Comparison of ENCODE assay signal across 20 mouse cellular contexts in genomic region chr1:77695228-77696018, GRCm38 (mm10).
DNase-seq lines count a peak whose midpoint lies in the region; ATAC-seq and TF ChIP-seq lines count a peak whose summit lies in the region.
"Had no signal": no experiment of that assay in that cellular context is flagged by ENCODE, and none has a peak within 500 bp of the region (broad histone marks: within the 10 kb centered on the region; RNA-seq: fewer than 3 reads in every experiment).

No protein-coding gene starts in this region.

- DNase-seq in lung, embryonic 14.5 days = peak; percentile 19
- DNase-seq in lung, postnatal 10 days = no peak
- peak; percentile 2 for DNase-seq in urinary bladder, postnatal 14 days (ENCODE audit: low spot score)
- no peak for DNase-seq in urinary bladder, postnatal 4 days (ENCODE audit: low spot score in 2 of 2)
- no peak for DNase-seq in ovary, postnatal 14 days (ENCODE audit: low spot score)
- DNase-seq in adrenal gland, postnatal 10 days = no peak
- DNase-seq: adrenal gland, adult 2 months; adrenal gland, postnatal 36 days; cerebellum, adult 8-10 months; cerebellum, postnatal 25 days; gastrocnemius, postnatal 36 days; heart, adult 11 months; heart, postnatal 36 days had no signal

- no peaks in the 10 kb centered on the region for H3K36me3 ChIP-seq in lung, embryonic 14.5 days (ENCODE audit: insufficient read depth)
- no peaks in the 10 kb centered on the region for H3K36me3 ChIP-seq in intestine, embryonic 15.5 days
- H3K36me3 ChIP-seq: embryonic facial prominence, embryonic 13.5 days; forebrain, embryonic 10.5 days; heart, embryonic 13.5 days; hindbrain, embryonic 15.5 days had no signal

- no peaks in the 10 kb centered on the region for H3K9me3 ChIP-seq in lung, embryonic 14.5 days (ENCODE audit: low read depth, low read length)
- no peaks in the 10 kb centered on the region for H3K9me3 ChIP-seq in intestine, embryonic 15.5 days
- H3K9me3 ChIP-seq: embryonic facial prominence, embryonic 13.5 days; forebrain, embryonic 10.5 days; heart, embryonic 13.5 days; hindbrain, embryonic 15.5 days had no signal

- no peak overlapping the region for H3K4me3 ChIP-seq in lung, embryonic 14.5 days (ENCODE audit: low read depth, low read length)
- H3K4me3 ChIP-seq in intestine, embryonic 15.5 days (replicated peaks) = no peak overlapping the region
- H3K4me3 ChIP-seq: embryonic facial prominence, embryonic 13.5 days; forebrain, embryonic 10.5 days; heart, embryonic 13.5 days; hindbrain, embryonic 15.5 days had no signal

- no peak overlapping the region for H3K4me2 ChIP-seq in lung, embryonic 14.5 days
- H3K4me2 ChIP-seq in intestine, embryonic 15.5 days (replicated peaks) = no peak overlapping the region
- H3K4me2 ChIP-seq: embryonic facial prominence, embryonic 13.5 days; heart, embryonic 13.5 days; hindbrain, embryonic 15.5 days had no signal

- no peak; the same call in 1 of the 2 replicates for ATAC-seq in lung, embryonic 14.5 days (ENCODE audit: insufficient read depth)
- peak; percentile 96 for ATAC-seq in intestine, embryonic 15.5 days
- ATAC-seq: forebrain, embryonic 14.5 days; Patski had no signal

- no peaks in the 10 kb centered on the region for H3K27me3 ChIP-seq in lung, embryonic 14.5 days (ENCODE audit: insufficient read depth, low read length)
- H3K27me3 ChIP-seq in intestine, embryonic 15.5 days (replicated peaks) = no peaks in the 10 kb centered on the region
- H3K27me3 ChIP-seq: embryonic facial prominence, embryonic 13.5 days; heart, embryonic 13.5 days; hindbrain, embryonic 15.5 days had no signal

- no peak overlapping the region for H3K27ac ChIP-seq in lung, embryonic 14.5 days (ENCODE audit: low read depth)
- no peak overlapping the region for H3K27ac ChIP-seq in intestine, embryonic 15.5 days
- H3K27ac ChIP-seq: embryonic facial prominence, embryonic 13.5 days; forebrain, embryonic 10.5 days; heart, embryonic 13.5 days; hindbrain, embryonic 15.5 days had no signal

- TF ChIP-seq CTCF in lung, embryonic 14.5 days (IDR thresholded peaks at IDR 0.05; ENCODE audit: low read depth) = no peak

- no peaks in the 10 kb centered on the region for H3K4me1 ChIP-seq in lung, embryonic 14.5 days (ENCODE audit: insufficient read depth)
- H3K4me1 ChIP-seq in intestine, embryonic 15.5 days (replicated peaks) = no peaks in the 10 kb centered on the region
- H3K4me1 ChIP-seq: embryonic facial prominence, embryonic 13.5 days; forebrain, embryonic 10.5 days; heart, embryonic 13.5 days; hindbrain, embryonic 15.5 days had no signal

- H3K9ac ChIP-seq in lung, embryonic 14.5 days = no peak overlapping the region
- no peak overlapping the region for H3K9ac ChIP-seq in intestine, embryonic 15.5 days
- H3K9ac ChIP-seq: embryonic facial prominence, embryonic 13.5 days; heart, embryonic 13.5 days; hindbrain, embryonic 15.5 days had no signal

- WGBS in lung, embryonic 14.5 days = 55% methylated on average over 3 of the region's 3 CpGs
- 40% methylated on average over 3 of the region's 3 CpGs for WGBS in intestine, embryonic 15.5 days

Comparison
In these comparisons a context has a peak if more than half of its experiments do, and no peak if none do; other contexts are left out.
1. DNase-seq: peak in lung, embryonic 14.5 days (single experiment) and urinary bladder, postnatal 14 days (single experiment); none in lung, postnatal 10 days (single experiment), urinary bladder, postnatal 4 days (0 of 2), ovary, postnatal 14 days (single experiment) and adrenal gland, postnatal 10 days (single experiment).